13 mouse cellular contexts compared by ENCODE assay signal in genomic region chr3:52068885-52069284, GRCm38 (mm10). TPM values are rescaled to one million over a fixed set of nuclear protein-coding genes. Genes with fewer than 3 reads are reported as not detected.
DNase-seq lines count a peak whose midpoint lies in the region; ATAC-seq and TF ChIP-seq lines count a peak whose summit lies in the region.
"Had no signal": no experiment of that assay in that cellular context is flagged by ENCODE, and none has a peak within 500 bp of the region (broad histone marks: within the 10 kb centered on the region; RNA-seq: fewer than 3 reads in every experiment).

No protein-coding gene starts in this region.

- peak overlapping the region; percentile 79; the same call in 1 of the 2 replicates for H3K4me2 ChIP-seq in heart, embryonic 13.5 days
- 0 out of 2 replicates have a peak overlapping the region, but pooled peaks have one; percentile 68 for H3K4me2 ChIP-seq in kidney, embryonic 16.5 days (replicated peaks; ENCODE audit: low read depth, low read length)

- no peak for TF ChIP-seq CTCF in cortical plate, adult 2 months (IDR thresholded peaks at IDR 0.05; ENCODE audit: extremely low read depth, insufficient read depth, low read length)

- TF ChIP-seq POLR2A in cortical plate, adult 2 months (IDR thresholded peaks at IDR 0.05; ENCODE audit: extremely low read depth, insufficient read depth, low read length), result no peak

- no peaks in the 10 kb centered on the region for H3K9me3 ChIP-seq in heart, embryonic 13.5 days
- H3K9me3 ChIP-seq in kidney, embryonic 16.5 days (ENCODE audit: low read length), result no peaks in the 10 kb centered on the region
- H3K9me3 ChIP-seq: embryonic facial prominence, embryonic 12.5 days had no signal

- H3K4me1 ChIP-seq in heart, embryonic 13.5 days, result peaks cover 55% of the 10 kb centered on the region
- peaks cover 31% of the 10 kb centered on the region for H3K4me1 ChIP-seq in kidney, embryonic 16.5 days (ENCODE audit: insufficient read depth, low read length)
- H3K4me1 ChIP-seq in cortical plate, adult 2 months (ENCODE audit: control insufficient read depth, insufficient read depth, low read length), result no peaks in the 10 kb centered on the region

- H3K9ac ChIP-seq in heart, embryonic 13.5 days, result 0 out of 2 replicates have a peak overlapping the region, but pooled peaks have one; percentile 83
- H3K9ac ChIP-seq in kidney, embryonic 16.5 days (replicated peaks; ENCODE audit: low read length), result no peak overlapping the region

- H3K4me3 ChIP-seq in heart, embryonic 13.5 days, result no peak overlapping the region; the same call in 1 of the 2 replicates
- H3K4me3 ChIP-seq in kidney, embryonic 16.5 days (ENCODE audit: low read length), result no peak overlapping the region
- peak overlapping the region; percentile 30; the same call in 1 of the 2 replicates for H3K4me3 ChIP-seq in cortical plate, adult 2 months (ENCODE audit: insufficient read depth, low read length)

- ATAC-seq in heart, embryonic 13.5 days (ENCODE audit: extremely low read depth, insufficient number of reproducible peaks, low FRiP score, low TSS enrichment), result no peak
- ATAC-seq in kidney, embryonic 16.5 days (ENCODE audit: low FRiP score, low TSS enrichment), result no peak

- no peak for DNase-seq in heart, adult 11 months
- DNase-seq in kidney, adult 9 months, result no peak
- peak; percentile 23 for DNase-seq in 3T3-L1 (ENCODE audit: low read depth, low spot score)
- DNase-seq in left cerebral cortex, adult 18-20 months (ENCODE audit: low spot score in 2 of 2), result no peak
- DNase-seq in cerebellum, adult 8-10 months, result no peak
- DNase-seq: cerebellum, adult 9-10 months; gastrocnemius, postnatal 36 days; kidney, adult 2 months; right cerebral cortex, postnatal 4 days had no signal

- H3K36me3 ChIP-seq in heart, embryonic 13.5 days, result no peaks in the 10 kb centered on the region
- H3K36me3 ChIP-seq in kidney, embryonic 16.5 days (ENCODE audit: insufficient read depth, low read length), result no peaks in the 10 kb centered on the region
- H3K36me3 ChIP-seq: embryonic facial prominence, embryonic 12.5 days had no signal

- no peak overlapping the region for H3K27ac ChIP-seq in heart, embryonic 13.5 days (replicated peaks)
- H3K27ac ChIP-seq in kidney, embryonic 16.5 days (ENCODE audit: low read length), result no peak overlapping the region
- H3K27ac ChIP-seq in cortical plate, adult 2 months (ENCODE audit: insufficient read depth, low read length), result no peak overlapping the region
- H3K27ac ChIP-seq: embryonic facial prominence, embryonic 12.5 days had no signal

- WGBS in heart, embryonic 13.5 days, result 71% methylated on average over 3 of the region's 3 CpGs
- WGBS in kidney, embryonic 16.5 days, result 74% methylated on average over 3 of the region's 3 CpGs

- H3K27me3 ChIP-seq in heart, embryonic 13.5 days (replicated peaks), result no peaks in the 10 kb centered on the region; the same call in 1 of the 2 replicates
- no peaks in the 10 kb centered on the region for H3K27me3 ChIP-seq in kidney, embryonic 16.5 days (ENCODE audit: insufficient read depth, low read length)
- H3K27me3 ChIP-seq: embryonic facial prominence, embryonic 12.5 days had no signal

RNA-seq across cellular contexts. Expression of gene Maml3, which starts 36.0 kb away (rescaled TPM):
- 2.1 and 2.4 TPM in 2 replicates for polyA plus RNA-seq in heart, embryonic 13.5 days (2015; fragmentation: Nextera tagmentation; extraction: Ambion mirVana)
- polyA plus RNA-seq in kidney, embryonic 16.5 days (2015; fragmentation: Nextera tagmentation; extraction: Ambion mirVana), result 6.7 and 8.1 TPM in 2 replicates
- polyA plus RNA-seq in cortical plate, adult 2 months (2012; rRNA removed), result 2.4 and 2.7 TPM in 2 replicates
- 1 to 10 TPM; 7.0 to 9.0 TPM for total RNA-seq in left cerebral cortex, adult 18-20 months (2021)
